Mouse (Mus musculus): ENCODE results near the gene Slc9a8. TPM values are rescaled to one million over a fixed set of nuclear protein-coding genes. Genes with fewer than 3 reads are reported as not detected.

Slc9a8 gene
- polyA plus RNA-seq, 1 experiment: 75.4 TPM

GRCm38 (mm10) chr2:167515688-167516087, 94.2 kb downstream of the Slc9a8 start:
- 94% methylated on average over 5 of the region's 5 CpGs for WGBS
- Histone ChIP-seq H3K36me3 (ENCODE audit: control insufficient read depth, insufficient read depth, low read length) (peaks cover 70% of the 10 kb centered on the region), H3K27me3 (ENCODE audit: control insufficient read depth, insufficient read depth, low read length) (no peaks in the 10 kb centered on the region), H3K4me3 (ENCODE audit: control insufficient read depth, insufficient read depth, low read length) (no peak overlapping the region), H3K4me1 (replicated peaks; ENCODE audit: control insufficient read depth, insufficient read depth, low read length) (peaks cover 4% of the 10 kb centered on the region), H3K27ac (ENCODE audit: control insufficient read depth, insufficient read depth, low read length) (no peak overlapping the region)
- TF ChIP-seq CTCF (IDR thresholded peaks at IDR 0.05; ENCODE audit: borderline replicate concordance, control insufficient read depth, extremely low read depth, insufficient read depth, low read length, poor library complexity) (no peak), POLR2A (IDR thresholded peaks at IDR 0.05; ENCODE audit: control insufficient read depth, extremely low read depth, insufficient read depth, low read length, poor library complexity) (no peak)
- no peak for DNase-seq

- WGBS: 91% methylated on average over 5 of the region's 5 CpGs
- H3K4me3 ChIP-seq (ENCODE audit: control insufficient read depth, insufficient read depth, low read length): no peak overlapping the region
Observed at GRCm38 (mm10) chr2:167519606-167520252, 98.2 kb downstream of the Slc9a8 start.

More at GRCm38 (mm10) chr2:167519606-167520252, 98.2 kb downstream of the Slc9a8 start:
- Histone ChIP-seq H3K36me3 (ENCODE audit: control insufficient read depth, insufficient read depth, low read length) (peaks cover 30% of the 10 kb centered on the region), H3K27me3 (ENCODE audit: control insufficient read depth, insufficient read depth, low read length) (no peaks in the 10 kb centered on the region), H3K27ac (ENCODE audit: control insufficient read depth, insufficient read depth, low read length) (no peak overlapping the region), H3K4me1 (replicated peaks; ENCODE audit: control insufficient read depth, insufficient read depth, low read length) (no peaks in the 10 kb centered on the region)
- no peak for DNase-seq
- TF ChIP-seq POLR2A (IDR thresholded peaks at IDR 0.05; ENCODE audit: control insufficient read depth, extremely low read depth, insufficient read depth, low read length, poor library complexity) (no peak), CTCF (IDR thresholded peaks at IDR 0.05; ENCODE audit: borderline replicate concordance, control insufficient read depth, extremely low read depth, insufficient read depth, low read length, poor library complexity) (no peak)

Other genes starting within 250 kb of the Slc9a8 start
- 1.7 and 2.1 TPM in 2 replicates for gene Kcnb1, start 231.6 kb upstream of the Slc9a8 start, polyA plus RNA-seq (2012; rRNA removed)
- gene Ptgis, start 181.1 kb upstream of the Slc9a8 start, polyA plus RNA-seq (2012; rRNA removed): 6.1 and 9.9 TPM in 2 replicates
- gene B4galt5, start 72.5 kb upstream of the Slc9a8 start, polyA plus RNA-seq (2012; rRNA removed): 10.9 and 14.2 TPM in 2 replicates
- 189 and 234 TPM in 2 replicates for gene Rnf114, start 70.9 kb downstream of the Slc9a8 start, polyA plus RNA-seq (2012; rRNA removed)
- 60.6 and 65.2 TPM in 2 replicates for gene Spata2, start 71.2 kb downstream of the Slc9a8 start, polyA plus RNA-seq (2012; rRNA removed)
- 10.6 and 10.7 TPM in 2 replicates for gene Snai1, start 116.5 kb downstream of the Slc9a8 start, polyA plus RNA-seq (2012; rRNA removed)
- 161 and 174 TPM in 2 replicates for gene Ube2v1, start 210.4 kb downstream of the Slc9a8 start, polyA plus RNA-seq (2012; rRNA removed)
- 9.5 and 15.3 TPM in 2 replicates for gene Gm20431, start 239.8 kb downstream of the Slc9a8 start, polyA plus RNA-seq (2012; rRNA removed)